Mouse (Mus musculus): ENCODE results near the gene Crabp2. TPM values are rescaled to one million over a fixed set of nuclear protein-coding genes. Genes with fewer than 3 reads are reported as not detected.
A peak's percentile ranks its signal among the peaks of the same experiment; 100 is the strongest.

Gene Crabp2
- total RNA-seq, 4 experiments from 2014 or later: 4.9 to 6.5 (median 5.9) TPM

DNA sequence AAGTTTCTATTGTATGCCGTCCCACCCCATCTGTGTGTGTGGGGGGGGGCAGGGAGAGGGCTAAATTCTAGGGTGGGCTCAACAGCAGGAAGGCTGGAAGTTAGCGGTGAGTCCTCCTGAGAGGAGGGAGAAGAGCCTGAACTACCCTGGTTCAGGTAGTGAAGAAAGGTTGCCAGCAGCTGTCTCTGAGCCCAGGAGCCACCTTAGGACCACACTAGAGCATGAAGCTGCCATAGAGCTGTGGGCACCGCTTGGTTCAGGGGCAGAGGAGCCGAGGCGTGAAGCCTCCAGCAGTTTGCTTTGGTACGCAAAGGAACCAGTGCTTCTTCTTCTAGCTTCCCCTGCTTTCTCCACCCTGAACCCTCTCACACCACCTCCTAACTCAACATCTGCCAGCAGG is 35.2 kb downstream of the Crabp2 start:
- DNase-seq (ENCODE audit: low spot score in 2 of 2): no peak

DNA sequence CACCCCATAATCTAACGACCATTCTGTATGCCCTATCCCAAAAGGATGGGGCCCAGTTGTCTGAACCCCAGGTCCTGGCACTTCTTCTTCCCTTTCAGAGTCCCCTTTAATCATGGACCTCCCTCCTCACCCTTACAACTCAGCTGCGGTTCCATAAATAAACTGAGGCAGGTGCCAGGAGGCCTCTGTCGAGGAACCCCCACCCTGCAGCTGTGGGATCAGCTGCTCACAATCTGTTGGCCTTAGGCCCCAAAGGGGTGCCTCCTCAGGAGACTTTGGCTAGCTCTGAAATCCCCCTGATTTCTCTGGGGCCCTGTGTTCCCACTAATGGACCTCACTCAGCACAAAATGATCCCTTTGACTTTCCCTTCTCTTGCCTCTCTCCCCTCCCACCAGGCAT is 35.6 kb downstream of the Crabp2 start:
- no peak for DNase-seq (ENCODE audit: low spot score in 2 of 2)

DNA sequence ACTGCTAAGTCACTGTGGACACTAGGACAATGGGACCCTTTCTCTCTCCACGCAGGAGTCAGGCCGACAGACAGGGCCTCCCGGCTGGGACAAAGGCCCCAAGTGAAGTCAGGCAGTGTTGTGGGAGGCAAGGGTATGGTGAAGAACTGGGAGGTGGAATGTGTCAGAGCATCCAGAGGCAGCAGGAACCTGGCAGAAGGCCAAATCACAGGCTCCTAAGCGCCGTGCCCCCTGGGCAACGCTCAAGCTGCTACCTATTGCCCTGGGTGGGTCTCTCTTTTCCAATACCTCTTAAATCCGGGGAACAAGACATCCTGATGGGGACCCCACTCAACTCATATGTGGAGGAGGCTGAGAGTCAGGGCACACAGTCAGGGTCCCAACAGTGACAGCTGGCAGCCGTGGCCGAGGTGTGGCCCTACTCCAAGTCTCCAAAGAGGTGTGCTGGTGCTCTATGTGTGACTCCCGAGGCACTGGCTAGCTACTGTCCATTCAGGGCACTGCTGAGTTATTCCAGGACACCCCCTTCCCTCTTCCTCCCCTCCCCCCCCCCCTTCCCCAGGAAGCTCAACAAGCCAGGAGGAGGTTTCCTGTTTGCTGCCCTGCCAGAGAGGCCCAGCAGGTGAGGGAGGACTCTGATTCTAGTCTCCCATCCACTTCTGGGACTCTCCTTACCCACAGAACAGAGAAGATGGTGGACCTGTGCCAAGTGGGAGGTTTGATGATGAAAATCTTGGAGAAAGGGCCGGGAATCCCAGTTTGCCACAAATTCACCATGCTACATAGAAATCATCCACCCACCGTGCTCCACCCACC is 37.2 kb downstream of the Crabp2 start:
- DNase-seq (ENCODE audit: low spot score in 2 of 2): no peak

DNA sequence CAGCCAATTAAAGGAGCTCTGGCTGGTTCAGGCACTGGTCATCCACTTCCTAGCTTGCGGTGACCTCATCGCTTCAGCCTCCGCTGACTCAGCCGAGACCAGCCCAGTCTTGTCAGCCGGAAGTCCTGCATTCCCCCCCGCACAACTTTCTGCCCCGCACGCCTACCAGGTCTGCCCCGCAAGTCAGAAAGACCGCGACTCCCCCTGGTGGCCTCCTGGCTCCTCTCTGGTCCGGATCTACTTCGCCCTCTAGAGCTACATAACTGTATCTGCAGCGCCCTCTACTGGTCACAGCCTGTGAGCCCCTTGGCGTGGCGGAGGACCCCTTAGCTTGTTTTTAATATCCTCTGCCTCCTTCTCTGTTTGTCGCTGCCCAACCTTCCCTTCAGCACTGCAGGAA is 38.4 kb downstream of the Crabp2 start:
- peak; percentile 79 to 83 for DNase-seq (ENCODE audit: low spot score in 2 of 2)

DNA sequence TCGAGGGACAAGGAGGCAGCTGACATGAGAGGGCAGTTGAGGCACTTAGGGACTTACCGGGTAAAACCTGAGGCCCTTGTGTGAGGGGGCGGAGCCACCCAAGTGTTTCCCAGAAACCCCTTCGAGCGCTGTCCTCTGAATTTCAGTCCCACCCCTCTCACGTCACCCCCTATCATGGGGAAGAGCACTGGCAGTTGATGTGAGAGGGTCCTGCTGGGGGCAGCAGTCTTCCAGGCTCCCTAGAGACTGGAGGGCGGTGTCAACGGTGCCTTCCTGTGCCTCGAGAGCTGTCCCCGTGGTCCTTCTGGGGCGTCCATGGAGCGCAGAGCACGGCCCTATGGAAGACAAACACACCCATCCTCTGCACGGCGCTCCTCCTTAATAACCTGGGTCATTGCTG is 39.2 kb downstream of the Crabp2 start:
- no peak for DNase-seq (ENCODE audit: low spot score in 2 of 2)

DNA sequence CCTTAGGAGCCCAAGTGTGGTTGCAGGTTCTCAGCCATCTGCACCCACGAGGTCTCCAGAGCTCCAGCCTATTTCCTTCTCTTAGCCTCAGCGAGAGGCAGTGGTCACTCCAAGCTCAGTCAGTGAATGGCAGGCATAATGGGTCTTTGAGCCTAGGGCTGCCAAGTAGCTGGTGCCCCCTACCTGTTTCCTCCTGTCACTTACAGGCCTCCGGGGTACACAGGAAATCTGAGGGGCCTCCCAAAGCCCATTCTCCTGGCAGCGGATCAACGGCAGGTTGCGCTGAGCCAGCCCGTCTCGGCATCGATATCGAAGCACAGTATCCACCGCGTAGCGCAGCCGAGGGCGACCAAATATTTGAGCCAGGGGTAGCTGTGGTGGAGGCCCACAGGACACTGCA is 39.6 kb downstream of the Crabp2 start:
- no peak for DNase-seq (ENCODE audit: low spot score in 2 of 2)

DNA sequence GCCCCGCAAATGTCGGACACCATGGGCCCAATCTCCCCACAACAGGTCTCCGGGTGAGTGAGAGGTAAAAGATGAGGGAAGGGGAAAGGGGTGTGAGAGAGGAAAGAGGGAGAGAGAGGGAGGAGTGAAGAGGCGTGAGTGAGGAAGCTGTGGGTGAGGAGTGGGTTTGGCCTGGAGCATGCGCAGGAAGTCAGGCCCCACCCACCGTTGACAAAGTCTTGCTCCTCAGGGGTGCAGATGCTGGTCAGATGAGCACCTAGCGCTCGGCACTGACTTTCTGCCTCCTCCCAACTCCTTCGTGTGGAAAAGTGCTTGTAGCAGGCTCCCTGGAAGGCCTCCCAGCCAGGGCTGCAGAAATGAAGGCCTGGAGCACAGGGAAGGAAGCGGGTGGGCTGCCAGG is 41.5 kb downstream of the Crabp2 start:
- DNase-seq (ENCODE audit: low spot score in 2 of 2): no peak

DNA sequence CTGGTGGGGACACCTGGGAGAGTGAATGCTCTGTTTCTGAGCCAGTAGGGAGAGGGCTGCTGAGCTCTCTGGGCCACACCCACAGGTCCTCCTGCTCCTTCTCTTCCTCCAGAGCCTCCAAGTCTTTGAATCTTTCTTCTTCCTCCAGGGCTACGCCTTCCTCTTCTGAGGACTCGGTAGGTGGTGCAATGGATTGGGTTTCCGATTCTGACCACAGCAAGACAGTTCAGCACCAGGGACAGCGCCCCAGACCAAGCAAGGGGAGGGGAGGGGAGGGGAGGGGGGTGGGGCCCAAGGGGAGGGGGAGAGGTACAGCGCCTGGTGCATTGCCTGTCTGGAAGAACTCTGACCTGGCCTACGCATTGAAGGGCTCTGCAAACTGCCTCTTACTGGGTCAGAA is 45.0 kb downstream of the Crabp2 start:
- no peak for DNase-seq (ENCODE audit: low spot score in 2 of 2)

DNA sequence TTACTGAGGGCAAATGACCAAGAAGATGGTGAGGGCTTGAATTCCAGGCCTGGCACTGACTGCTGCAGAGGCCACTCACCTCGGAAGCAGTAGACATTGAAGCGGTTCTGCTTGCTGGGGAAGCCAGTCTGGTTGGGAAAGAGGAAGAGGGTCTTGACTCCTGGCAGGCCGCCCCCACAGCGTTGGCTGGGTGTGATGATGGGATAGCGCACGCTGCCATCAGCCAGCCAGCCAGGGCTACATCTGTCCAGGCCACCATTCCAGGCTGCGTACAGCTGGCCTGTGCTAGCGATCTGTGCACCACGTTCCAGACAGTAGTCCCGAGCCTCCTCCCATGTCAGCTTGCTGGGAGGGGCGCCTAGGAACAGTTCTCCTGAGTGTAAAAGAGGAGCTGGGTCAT is 46.9 kb downstream of the Crabp2 start:
- DNase-seq (ENCODE audit: low spot score in 2 of 2): no peak

DNA sequence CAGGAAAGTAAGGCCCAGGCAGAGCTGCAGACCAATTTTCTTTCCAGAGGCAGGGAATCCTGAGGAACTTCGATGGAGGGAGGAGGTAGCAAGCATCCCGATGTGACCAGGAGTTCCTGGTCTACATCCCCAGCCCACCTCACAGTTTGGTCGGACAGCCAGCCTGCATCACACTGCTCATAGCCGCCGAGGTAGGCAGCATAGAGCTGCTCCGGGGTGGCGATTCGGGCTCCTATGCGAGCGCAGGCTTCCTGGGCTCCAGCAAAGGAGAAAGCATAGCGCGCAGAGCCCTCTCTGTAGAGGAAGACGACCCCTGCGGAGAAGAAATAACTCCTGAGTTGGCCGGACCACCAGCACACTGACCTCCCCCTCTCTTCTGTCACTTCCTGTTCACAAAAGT is 47.9 kb downstream of the Crabp2 start:
- DNase-seq (ENCODE audit: low spot score in 2 of 2): no peak

DNA sequence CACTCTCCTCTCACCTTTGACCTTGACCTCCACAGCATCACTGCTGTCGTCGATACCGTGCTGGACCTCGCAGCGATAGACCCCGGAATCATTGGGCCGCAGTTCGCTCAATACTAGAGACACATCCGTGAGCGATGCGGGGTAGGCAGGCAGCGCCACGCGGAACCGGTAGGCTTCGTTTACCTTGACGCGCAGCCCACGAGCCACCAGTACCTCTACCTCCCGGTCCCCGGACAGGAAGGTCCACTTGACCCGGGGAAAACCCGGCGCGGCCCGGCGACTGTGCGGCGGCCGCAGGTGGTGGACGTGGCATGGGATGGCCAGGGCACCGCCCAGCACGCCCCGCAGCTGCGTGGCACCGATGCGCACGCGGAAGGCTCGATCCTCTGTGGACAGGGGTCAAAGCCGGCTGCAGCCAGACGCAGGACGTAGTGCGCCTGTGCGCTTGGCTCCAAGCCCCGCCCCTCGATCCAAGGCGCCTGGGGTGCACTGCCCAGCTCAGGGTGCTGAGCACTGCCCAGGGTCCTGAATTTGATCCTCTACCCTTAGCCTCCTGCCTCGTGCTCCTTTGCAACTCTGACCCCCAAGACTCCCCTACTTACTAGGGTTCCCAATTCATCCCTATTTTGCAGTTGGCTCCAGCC is 48.6 kb downstream of the Crabp2 start:
- no peak for DNase-seq (ENCODE audit: low spot score in 2 of 2)

DNA sequence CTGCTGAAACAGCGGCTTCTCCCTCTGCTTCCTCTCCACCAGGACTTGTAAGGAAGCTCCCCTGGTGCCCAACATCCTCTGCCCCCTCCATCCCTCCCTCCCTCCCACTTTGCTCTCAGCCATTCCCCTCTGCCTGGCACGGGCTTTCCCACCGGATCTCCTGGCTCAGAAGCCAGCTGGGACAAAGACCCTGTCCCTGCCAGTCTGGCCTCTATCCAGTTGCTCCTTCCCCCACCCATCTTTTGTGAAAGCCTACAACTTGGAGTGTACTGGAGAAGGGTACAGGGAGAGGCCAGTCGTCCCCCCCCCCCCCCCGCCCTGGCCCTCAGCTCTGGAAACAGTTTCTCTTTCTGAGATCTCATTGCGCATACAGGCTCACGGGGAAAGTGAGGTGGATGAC is 50.3 kb downstream of the Crabp2 start:
- DNase-seq (ENCODE audit: low spot score in 2 of 2): peak in 1 of 2 experiments; percentile 69

DNA sequence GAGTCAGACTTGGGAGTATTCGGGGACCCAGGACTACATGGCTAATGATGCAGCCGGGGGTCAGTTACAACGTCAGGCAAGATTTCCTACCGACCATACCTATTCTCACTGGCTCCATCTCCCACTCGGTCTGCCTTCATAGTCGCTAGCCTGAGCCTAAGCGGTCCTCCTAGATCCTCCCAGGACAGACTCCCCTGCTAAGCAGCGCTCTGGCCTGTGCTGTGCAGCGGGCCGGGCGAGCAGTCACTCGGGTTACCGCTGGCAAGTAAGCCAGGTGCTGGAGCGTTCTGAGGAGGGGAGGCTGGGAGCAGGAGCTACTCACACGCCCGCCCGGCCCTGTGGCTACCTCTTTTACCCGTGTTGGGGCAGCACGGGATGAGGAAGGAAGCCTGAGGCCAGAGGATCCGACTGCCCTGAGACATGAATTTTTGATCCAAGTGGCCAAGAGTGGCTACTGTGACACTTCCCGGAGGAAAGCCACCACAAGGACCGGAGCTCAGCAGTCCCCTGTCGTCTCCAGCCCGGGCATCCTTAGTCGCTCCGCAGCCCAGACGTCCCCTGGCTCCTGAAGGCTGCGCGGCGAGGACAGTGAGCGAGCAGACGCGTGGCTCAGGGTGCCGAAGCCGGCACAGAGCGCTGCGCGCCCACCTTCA is 50.9 kb downstream of the Crabp2 start:
- no peak for DNase-seq (ENCODE audit: low spot score in 2 of 2)

DNA sequence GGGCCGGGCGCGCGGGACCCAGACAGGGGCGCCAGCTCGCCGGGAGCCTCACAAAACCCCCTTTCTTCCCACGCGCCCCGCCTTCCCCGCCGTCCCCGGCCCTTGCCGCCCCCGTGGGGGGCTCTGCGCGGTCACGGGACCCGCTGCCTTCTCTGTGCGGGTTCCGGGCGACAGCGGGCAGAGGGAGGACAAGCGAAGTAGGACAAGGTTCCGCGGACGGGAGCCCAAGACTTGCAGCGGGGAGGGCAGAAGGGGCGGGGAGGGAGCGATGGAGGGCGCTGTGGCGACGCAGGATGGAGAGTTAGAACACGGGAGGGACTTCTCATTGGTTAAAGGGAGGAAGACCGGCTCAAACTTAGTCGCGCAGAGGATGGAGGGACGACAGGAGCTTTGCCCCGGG is 51.7 kb downstream of the Crabp2 start, which contains the start of gene Bcan:
Gene Bcan, minus strand, starts transcription at position 50 of the 400 bp plus-strand sequence.
- peak in 1 of 2 experiments; percentile 62 for DNase-seq (ENCODE audit: low spot score in 2 of 2)

DNA sequence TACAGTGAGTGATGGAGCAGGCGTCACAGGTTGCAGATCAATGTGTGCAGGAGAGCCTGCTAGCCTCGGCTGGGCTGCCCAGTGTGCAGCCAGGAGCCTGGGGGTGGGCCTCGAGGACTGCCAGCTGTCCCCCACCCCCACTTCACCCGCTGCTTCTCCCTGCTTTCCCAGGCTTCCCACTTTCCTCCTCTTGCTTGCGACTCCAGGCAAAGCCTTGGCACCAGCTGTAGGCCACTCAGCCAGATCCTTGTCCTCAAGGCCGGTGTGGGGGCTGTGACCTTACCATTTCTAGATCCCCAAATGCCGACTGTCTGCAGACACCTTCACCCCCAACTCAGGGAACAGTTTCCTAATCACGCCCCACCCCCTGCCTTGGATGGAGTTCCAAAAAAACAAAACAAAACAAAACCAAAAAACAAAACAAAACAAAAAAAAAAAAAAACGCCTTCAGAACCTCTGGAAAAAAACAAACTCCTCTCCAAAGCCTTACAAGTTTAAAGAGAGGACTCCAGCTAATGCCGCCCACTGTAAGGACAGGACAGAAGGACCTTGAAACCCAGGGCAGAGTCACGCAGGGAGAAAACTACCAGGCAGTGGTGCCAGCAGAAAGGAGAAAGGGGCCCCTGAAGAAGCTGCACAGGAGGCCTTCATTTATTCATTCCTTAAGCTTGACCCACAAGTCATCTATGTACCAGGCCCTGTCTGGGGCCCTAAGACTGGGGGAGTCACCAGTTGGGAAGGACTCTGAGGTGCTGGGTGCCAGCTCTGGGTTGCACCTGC is 52.5 kb downstream of the Crabp2 start:
- DNase-seq (ENCODE audit: low spot score in 2 of 2): peak in 1 of 2 experiments; percentile 54

DNA sequence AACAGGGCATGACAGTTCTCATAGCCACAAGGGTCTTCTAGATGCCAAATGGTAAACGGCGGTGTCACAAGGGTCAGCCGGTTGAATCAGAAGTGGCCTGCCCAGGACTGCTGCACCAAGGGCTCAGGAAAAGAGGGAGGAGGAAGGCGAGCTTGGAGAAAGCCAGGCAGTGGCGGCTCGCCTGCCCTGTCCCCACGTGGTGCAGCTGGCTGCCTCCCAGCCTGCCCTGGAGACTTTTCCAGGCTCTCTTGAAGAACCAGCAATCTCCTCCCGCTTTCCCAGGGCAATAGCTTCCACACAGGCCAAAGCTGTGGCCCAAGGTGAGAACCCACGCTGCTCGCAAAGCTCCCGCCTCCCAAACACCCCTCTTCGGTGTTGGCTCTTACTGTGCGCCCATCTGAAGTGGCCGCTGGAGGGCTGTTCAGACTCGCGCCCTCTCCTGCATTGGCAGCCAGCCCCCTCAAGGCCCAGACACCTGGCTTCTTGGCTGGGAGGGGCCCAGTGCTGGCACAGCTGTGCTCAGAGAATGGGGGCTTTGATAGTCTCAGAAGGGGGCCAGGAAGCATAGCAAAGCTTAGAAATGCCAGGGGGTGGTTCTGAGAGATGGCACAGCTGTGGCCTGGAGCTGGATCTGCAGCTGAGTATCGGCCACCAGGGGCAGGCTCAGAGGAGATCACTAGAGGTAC is 54.0 kb downstream of the Crabp2 start:
- DNase-seq (ENCODE audit: low spot score in 2 of 2): no peak

Other genes starting within 250 kb of the Crabp2 start
- gene Lrrc71, start 200.0 kb upstream of the Crabp2 start, total RNA-seq (2022): 1 to 10 TPM in 2 of 4 experiments, under 1 TPM in 2; 0.57 to 2.5 (median 1.3) TPM
- gene Ntrk1, start 153.5 kb upstream of the Crabp2 start, total RNA-seq (2022): 1 to 10 TPM; 1.9 to 3.0 (median 2.5) TPM
- gene Insrr, start 151.7 kb upstream of the Crabp2 start, total RNA-seq (2022): 1 to 10 TPM in 2 of 4 experiments, under 1 TPM in 2; 0.66 to 1.6 (median 1.1) TPM
- gene Pear1, start 124.4 kb upstream of the Crabp2 start, total RNA-seq (2022): 10 to 100 TPM in 1 of 4 experiments, 1 to 10 TPM in 3; 8.3 to 10.1 (median 9.5) TPM
- not detected for gene Sh2d2a, start 101.9 kb upstream of the Crabp2 start, total RNA-seq (2022)
- 10 to 100 TPM; 57.8 to 60.1 (median 58.8) TPM for gene Prcc, start 63.1 kb upstream of the Crabp2 start, total RNA-seq (2022)
- 100 to 1,000 TPM; 144 to 158 (median 146) TPM for gene Hdgf, start 42.3 kb upstream of the Crabp2 start, total RNA-seq (2022)
- gene Mrpl24, start 29.2 kb upstream of the Crabp2 start, total RNA-seq (2022): 10 to 100 TPM; 49.9 to 59.6 (median 50.5) TPM
- gene Isg20l2, start 18.4 kb upstream of the Crabp2 start, total RNA-seq (2022): 10 to 100 TPM; 13.8 to 14.5 (median 14.1) TPM
- gene Rrnad1, start 17.9 kb upstream of the Crabp2 start, total RNA-seq (2022): 10 to 100 TPM; 17.4 to 23.4 (median 20.6) TPM
- 1 to 10 TPM; 4.0 to 5.5 (median 5.2) TPM for gene Nes, start 22.4 kb downstream of the Crabp2 start, total RNA-seq (2022)
- 100 to 1,000 TPM; 230 to 238 (median 233) TPM for gene Bcan, start 51.6 kb downstream of the Crabp2 start, total RNA-seq (2022)
- gene Hapln2, start 78.9 kb downstream of the Crabp2 start, total RNA-seq (2022): 10 to 100 TPM; 23.0 to 35.7 (median 32.1) TPM
- 10 to 100 TPM; 16.7 to 19.5 (median 18.1) TPM for gene Gpatch4, start 94.4 kb downstream of the Crabp2 start, total RNA-seq (2022)
- 10 to 100 TPM; 75.8 to 85.5 (median 78.9) TPM for gene Naxe, start 109.8 kb downstream of the Crabp2 start, total RNA-seq (2022)
- not detected for gene Ttc24, start 129.6 kb downstream of the Crabp2 start, total RNA-seq (2022)
- 1 to 10 TPM in 1 of 4 experiments, under 1 TPM in 3; 0.28 to 1.2 (median 0.61) TPM for gene Iqgap3, start 133.3 kb downstream of the Crabp2 start, total RNA-seq (2022)
- gene Mef2d, start 193.7 kb downstream of the Crabp2 start, total RNA-seq (2022): 100 to 1,000 TPM; 190 to 208 (median 194) TPM